Mouse (Mus musculus): ENCODE measurements around the gene Spink2. TPM values are rescaled to one million over a fixed set of nuclear protein-coding genes. Genes with fewer than 3 reads are reported as not detected.
A peak's percentile ranks its signal among the peaks of the same experiment; 100 is the strongest.
"Not testable (repeated sequence)": the region's sequence is repeated elsewhere in the genome, so short reads cannot be mapped to it uniquely, and the experiment has no call there.

Gene Spink2
- polyA plus RNA-seq, 1 experiment from 2014 or later, result 1.9 TPM

- no peak overlapping the region for H3K4me3 ChIP-seq (replicated peaks)
- H3K9ac ChIP-seq, result no peak overlapping the region
- H3K27me3 ChIP-seq (replicated peaks), result no peaks in the 10 kb centered on the region
- no peaks in the 10 kb centered on the region for H3K4me1 ChIP-seq
- H3K36me3 ChIP-seq, result no peaks in the 10 kb centered on the region
- H3K9me3 ChIP-seq, result no peaks in the 10 kb centered on the region
- 66% methylated on average over 1 of the region's 1 CpGs for WGBS
- no peak overlapping the region for H3K27ac ChIP-seq
- no peak overlapping the region for H3K4me2 ChIP-seq
- ATAC-seq (ENCODE audit: insufficient read depth, low FRiP score, low read depth), result no peak
Observed at GRCm38 (mm10) chr5:77191631-77192030, 19.6 kb downstream of the Spink2 start.

- Histone ChIP-seq H3K27me3 (replicated peaks) (no peaks in the 10 kb centered on the region), H3K4me1 (no peaks in the 10 kb centered on the region), H3K27ac (no peak overlapping the region), H3K9ac (no peak overlapping the region), H3K4me2 (no peak overlapping the region), H3K4me3 (replicated peaks) (no peak overlapping the region), H3K36me3 (no peaks in the 10 kb centered on the region), H3K9me3 (no peaks in the 10 kb centered on the region)
- WGBS, result 69% methylated on average over 4 of the region's 4 CpGs
- ATAC-seq (ENCODE audit: insufficient read depth, low FRiP score, low read depth), result no peak
Observed at GRCm38 (mm10) chr5:77191106-77191505, 20.2 kb downstream of the Spink2 start.

GRCm38 (mm10) chr5:77188738-77189137, 22.5 kb downstream of the Spink2 start:
- no peak for ATAC-seq (ENCODE audit: insufficient read depth, low FRiP score, low read depth)
- Histone ChIP-seq H3K9ac (no peak overlapping the region), H3K27me3 (replicated peaks) (no peaks in the 10 kb centered on the region), H3K4me1 (no peaks in the 10 kb centered on the region), H3K9me3 (no peaks in the 10 kb centered on the region), H3K36me3 (no peaks in the 10 kb centered on the region), H3K27ac (no peak overlapping the region), H3K4me3 (replicated peaks) (no peak overlapping the region), H3K4me2 (no peak overlapping the region)
- whole genome bisulfite sequencing, result 66% methylated on average over 3 of the region's 3 CpGs

DNA sequence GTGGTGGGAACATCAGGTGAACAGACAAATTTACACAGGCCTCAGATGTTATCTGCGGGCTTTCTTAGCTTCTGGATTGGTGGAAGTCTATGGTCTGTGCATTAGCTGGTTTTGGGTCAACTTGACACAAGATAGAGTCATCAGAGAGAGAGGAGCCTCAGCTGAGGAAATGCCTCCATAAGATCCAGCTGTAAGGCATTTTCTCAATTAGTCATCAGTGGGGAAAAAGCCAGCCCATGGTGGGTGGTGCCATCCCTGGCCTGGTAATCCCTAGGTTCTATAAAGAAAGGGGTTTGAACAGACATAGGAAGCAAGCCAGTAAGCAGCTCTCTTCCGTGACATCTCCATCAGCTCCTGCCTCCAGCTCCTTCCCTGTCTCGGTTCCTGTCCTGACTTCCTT, 25.9 kb downstream of the Spink2 start:
- Histone ChIP-seq H3K4me2 (no peak overlapping the region), H3K27me3 (replicated peaks) (no peaks in the 10 kb centered on the region), H3K4me3 (replicated peaks) (no peak overlapping the region), H3K9ac (no peak overlapping the region), H3K27ac (no peak overlapping the region), H3K36me3 (no peaks in the 10 kb centered on the region), H3K9me3 (no peaks in the 10 kb centered on the region), H3K4me1 (no peaks in the 10 kb centered on the region)
- 91% methylated on average over 3 of the region's 3 CpGs for WGBS
- ATAC-seq (ENCODE audit: insufficient read depth, low FRiP score, low read depth), result no peak

GRCm38 (mm10) chr5:77183876-77184275, 27.4 kb downstream of the Spink2 start:
- not testable (repeated sequence) for H3K4me1 ChIP-seq; H3K4me3 ChIP-seq (replicated peaks); H3K9me3 ChIP-seq; H3K4me2 ChIP-seq; H3K36me3 ChIP-seq; ATAC-seq (ENCODE audit: insufficient read depth, low FRiP score, low read depth); H3K27ac ChIP-seq; H3K9ac ChIP-seq; H3K27me3 ChIP-seq (replicated peaks)
- 60% methylated on average over 5 of the region's 5 CpGs for WGBS

DNA sequence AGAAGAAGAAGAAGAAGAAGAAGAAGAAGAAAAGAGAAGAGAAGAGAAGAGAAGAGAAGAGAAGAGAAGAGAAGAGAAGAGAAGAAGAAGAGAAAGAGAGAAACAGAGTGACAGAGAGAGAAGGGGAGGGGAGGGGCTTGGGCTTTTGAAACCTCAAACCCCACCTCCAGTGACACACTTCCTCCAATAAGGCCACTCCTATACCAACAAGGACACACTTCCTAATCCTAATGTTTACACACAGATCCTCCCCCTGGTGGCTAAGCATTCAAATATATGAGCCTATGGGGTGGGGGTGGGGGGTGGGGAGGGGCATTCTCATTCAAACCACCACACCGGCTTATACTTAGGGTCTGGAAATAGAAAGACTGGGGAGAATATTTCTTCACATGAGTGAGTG, 27.9 kb downstream of the Spink2 start:
- Histone ChIP-seq H3K4me1 (no peaks in the 10 kb centered on the region), H3K4me2 (no peak overlapping the region), H3K27me3 (replicated peaks) (no peaks in the 10 kb centered on the region), H3K9me3 (no peaks in the 10 kb centered on the region), H3K36me3 (no peaks in the 10 kb centered on the region), H3K4me3 (replicated peaks) (no peak overlapping the region), H3K27ac (no peak overlapping the region), H3K9ac (no peak overlapping the region)
- WGBS, result 59% methylated on average over 1 of the region's 1 CpGs
- ATAC-seq (ENCODE audit: insufficient read depth, low FRiP score, low read depth), result no peak

DNA sequence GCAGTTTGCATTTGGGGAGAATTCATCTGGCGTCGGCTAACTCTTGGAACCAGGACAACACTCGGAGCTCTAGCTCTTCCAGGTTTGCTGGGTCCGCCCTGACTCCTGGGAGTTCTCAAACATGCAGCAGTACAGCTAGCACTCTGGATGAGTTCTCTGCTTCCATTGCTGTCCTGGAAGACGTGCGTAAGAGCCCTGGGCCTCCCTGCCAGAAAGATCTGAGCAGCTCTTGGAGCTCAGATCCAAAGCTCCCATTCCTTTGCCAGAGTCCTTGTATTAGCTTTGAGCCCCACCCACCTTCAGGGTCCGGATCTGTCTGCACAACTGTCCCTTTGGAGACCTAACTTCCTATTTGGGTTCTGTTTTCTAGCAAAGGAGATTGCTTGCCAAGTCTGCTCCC, 29.8 kb downstream of the Spink2 start:
- no peak overlapping the region for H3K4me3 ChIP-seq (replicated peaks)
- 0 out of 2 replicates have a peak overlapping the region, but pooled peaks have one; percentile 50 for H3K27ac ChIP-seq
- no peak overlapping the region for H3K4me2 ChIP-seq
- no peaks in the 10 kb centered on the region for H3K4me1 ChIP-seq
- no peaks in the 10 kb centered on the region for H3K36me3 ChIP-seq
- WGBS, result 66% methylated on average over 7 of the region's 7 CpGs
- H3K9ac ChIP-seq, result no peak overlapping the region
- H3K27me3 ChIP-seq (replicated peaks), result no peaks in the 10 kb centered on the region
- H3K9me3 ChIP-seq, result no peaks in the 10 kb centered on the region
- peak; percentile 70 for ATAC-seq (ENCODE audit: insufficient read depth, low FRiP score, low read depth)

DNA sequence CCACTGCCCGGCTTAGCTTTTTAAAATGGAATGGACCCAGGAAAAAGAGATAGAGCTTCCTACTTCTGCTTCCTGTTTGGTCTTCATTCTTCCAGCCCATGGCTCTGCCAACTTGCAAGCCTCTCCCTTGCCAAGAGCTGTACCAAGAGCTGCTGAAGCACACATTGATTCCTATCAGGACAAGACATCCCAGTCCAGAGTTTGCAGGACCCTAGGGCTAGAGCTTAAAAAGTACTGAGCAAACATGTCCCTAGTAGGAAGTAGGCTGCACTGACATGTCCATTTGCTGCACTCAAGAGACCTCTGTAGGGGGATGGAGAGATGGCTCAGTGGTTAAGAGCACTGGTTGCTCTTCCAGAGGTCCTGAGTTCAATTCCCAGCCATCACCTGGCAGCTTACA, 32.3 kb downstream of the Spink2 start:
- Histone ChIP-seq H3K9ac (no peak overlapping the region), H3K9me3 (no peaks in the 10 kb centered on the region), H3K36me3 (no peaks in the 10 kb centered on the region), H3K27ac (no peak overlapping the region), H3K4me1 (no peaks in the 10 kb centered on the region), H3K27me3 (replicated peaks) (no peaks in the 10 kb centered on the region), H3K4me3 (replicated peaks) (no peak overlapping the region), H3K4me2 (no peak overlapping the region)
- 77% methylated on average over 1 of the region's 1 CpGs for WGBS
- no peak for ATAC-seq (ENCODE audit: insufficient read depth, low FRiP score, low read depth)

DNA sequence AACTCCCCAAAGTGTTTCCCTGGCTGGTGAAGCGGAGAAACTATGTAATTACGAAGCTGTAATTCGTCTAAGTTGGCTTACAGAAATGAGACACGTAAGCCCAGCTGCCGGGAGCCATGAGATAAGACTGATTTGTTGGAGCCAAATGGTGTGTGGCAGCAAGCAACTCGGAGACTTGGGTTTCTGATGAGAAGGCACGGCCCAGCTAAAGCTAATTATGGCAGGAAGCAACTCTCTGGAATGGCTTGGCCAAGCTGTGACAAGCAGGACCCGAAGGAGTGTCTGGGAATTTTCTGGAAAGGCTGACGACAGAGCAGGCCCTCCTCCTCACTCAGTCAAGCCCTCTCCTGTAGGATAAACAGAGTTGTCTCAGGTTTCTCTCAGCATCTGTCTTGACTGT, 33.3 kb downstream of the Spink2 start:
- WGBS, result 28% methylated on average over 9 of the region's 9 CpGs
- Histone ChIP-seq H3K36me3 (no peaks in the 10 kb centered on the region), H3K27me3 (replicated peaks) (no peaks in the 10 kb centered on the region), H3K4me1 (no peaks in the 10 kb centered on the region), H3K27ac (no peak overlapping the region), H3K9me3 (no peaks in the 10 kb centered on the region), H3K4me2 (no peak overlapping the region), H3K4me3 (replicated peaks) (no peak overlapping the region), H3K9ac (no peak overlapping the region)
- ATAC-seq (ENCODE audit: insufficient read depth, low FRiP score, low read depth), result peak; percentile 18; the same call in 1 of the 2 replicates

DNA sequence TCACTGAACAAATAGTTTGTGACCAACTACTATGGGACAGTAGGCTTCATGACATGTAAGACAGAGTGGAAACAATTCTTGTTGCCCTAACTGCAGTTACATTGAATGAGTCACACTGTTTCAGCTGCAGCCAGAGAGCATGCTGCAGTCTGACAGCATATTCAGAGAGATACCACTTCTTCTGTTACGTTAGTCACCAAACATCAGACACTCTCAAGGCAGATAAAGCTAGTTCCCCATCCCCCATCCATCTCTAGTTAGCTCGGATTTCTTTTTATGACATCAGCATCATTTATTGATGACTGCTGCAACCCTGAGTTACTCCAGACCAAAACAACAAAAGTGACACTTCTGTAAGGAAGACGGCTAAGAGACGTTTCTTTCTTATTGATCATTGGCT, 36.5 kb downstream of the Spink2 start:
- Histone ChIP-seq H3K36me3 (no peaks in the 10 kb centered on the region), H3K9me3 (no peaks in the 10 kb centered on the region), H3K4me2 (no peak overlapping the region), H3K27ac (no peak overlapping the region), H3K27me3 (replicated peaks) (no peaks in the 10 kb centered on the region), H3K9ac (no peak overlapping the region), H3K4me3 (replicated peaks) (no peak overlapping the region), H3K4me1 (no peaks in the 10 kb centered on the region)
- 60% methylated on average over 4 of the region's 4 CpGs for WGBS
- no peak for ATAC-seq (ENCODE audit: insufficient read depth, low FRiP score, low read depth)

- H3K27me3 ChIP-seq (replicated peaks), result no peaks in the 10 kb centered on the region
- peaks cover 1% of the 10 kb centered on the region; the same call in 1 of the 2 replicates for H3K4me1 ChIP-seq
- no peaks in the 10 kb centered on the region for H3K36me3 ChIP-seq
- no peak for ATAC-seq (ENCODE audit: insufficient read depth, low FRiP score, low read depth)
- H3K9me3 ChIP-seq, result no peaks in the 10 kb centered on the region
- WGBS, result 55% methylated on average over 5 of the region's 5 CpGs
- no peak overlapping the region for H3K4me3 ChIP-seq (replicated peaks)
- H3K4me2 ChIP-seq, result no peak overlapping the region
- no peak overlapping the region for H3K27ac ChIP-seq
- H3K9ac ChIP-seq, result no peak overlapping the region
Observed at GRCm38 (mm10) chr5:77170593-77170992, 40.7 kb downstream of the Spink2 start.

- ATAC-seq (ENCODE audit: insufficient read depth, low FRiP score, low read depth), result no peak
- H3K36me3 ChIP-seq, result no peaks in the 10 kb centered on the region
- H3K4me3 ChIP-seq (replicated peaks), result no peak overlapping the region
- H3K27me3 ChIP-seq (replicated peaks), result no peaks in the 10 kb centered on the region
- 50% methylated on average over 22 of the region's 22 CpGs for WGBS
- 0 out of 2 replicates have a peak overlapping the region, but pooled peaks have one; percentile 12 for H3K4me2 ChIP-seq
- peaks cover 5% of the 10 kb centered on the region; the same call in 1 of the 2 replicates for H3K4me1 ChIP-seq
- no peaks in the 10 kb centered on the region for H3K9me3 ChIP-seq
- H3K27ac ChIP-seq, result no peak overlapping the region
- H3K9ac ChIP-seq, result no peak overlapping the region
Observed at GRCm38 (mm10) chr5:77167306-77167945, 43.8 kb downstream of the Spink2 start.
